Mouse (Mus musculus) adrenal gland, adult 2 months (tissue): ENCODE measurements at regions not wholly inside any gene's neighbourhood (a gene's known extent, or its start where the extent isn't known, plus 50 kb on each side); places are given as distances from the start of the nearest gene placed in this dataset.
"Not testable (repeated sequence)": the region's sequence is repeated elsewhere in the genome, so short reads cannot be mapped to it uniquely, and the experiment has no call there.

ENCODE experiments used
- DNase-seq: peaks from one replicate; pipeline ENCODE4 v3.0.0; 2021

GRCm38 (mm10) chr3:11323101-11323500 is 987.6 kb upstream of the Gm38303 start:
- no peak for DNase-seq

- DNase-seq = no peak
These were observed 957.5 kb upstream of the Gm38303 start for GRCm38 (mm10) chr3:11293001-11293400.

- DNase-seq = no peak
These were observed 925.6 kb upstream of the Gm38303 start for GRCm38 (mm10) chr3:11261052-11261451.

- no peak for DNase-seq
These were observed 878.5 kb upstream of the Gm38303 start for GRCm38 (mm10) chr3:11213996-11214395.

GRCm38 (mm10) chr3:11212921-11213648 is 877.6 kb upstream of the Gm38303 start:
- DNase-seq = not testable (repeated sequence)

GRCm38 (mm10) chr3:11212290-11212912 is 876.9 kb upstream of the Gm38303 start:
- not testable (repeated sequence) for DNase-seq

- DNase-seq = not testable (repeated sequence)
These were observed 875.7 kb upstream of the Gm38303 start for GRCm38 (mm10) chr3:11210920-11211811.

GRCm38 (mm10) chr3:11174002-11174401 is 838.5 kb upstream of the Gm38303 start:
- peak; percentile 72 for DNase-seq

GRCm38 (mm10) chr3:11155350-11155749 is 819.9 kb upstream of the Gm38303 start:
- DNase-seq = no peak
